Mouse (Mus musculus) neural tube, embryonic 15.5 days (tissue): Measurements from ENCODE around the gene Tgtp2. TPM values are rescaled to one million over a fixed set of nuclear protein-coding genes. Genes with fewer than 3 reads are reported as not detected.
"Not testable (repeated sequence)": the region's sequence is repeated elsewhere in the genome, so short reads cannot be mapped to it uniquely, and the experiment has no call there.

Experiments used
- ATAC-seq: fragments of 200-750 bp; cut with Nextera tagmentation; 2 replicates; pipeline ENCODE4 v1.8.0; 2017; ENCODE audit warnings: mild to moderate bottlenecking, moderate TSS enrichment, moderate library complexity; ENCODE audit not compliant: low FRiP score
- H3K27ac ChIP-seq: fragments of 300-500 bp; sonication (generic); replicated peaks from 2 replicates; pipeline ENCODE4 v1.5.1; 2015; ENCODE audit warnings: mild to moderate bottlenecking, inconsistent platforms
- H3K27me3 ChIP-seq: fragments of 300-500 bp; sonication (generic); replicated peaks from 2 replicates; pipeline ENCODE4 v1.6.1; 2015; ENCODE audit warnings: inconsistent platforms
- H3K36me3 ChIP-seq: fragments of 300-500 bp; sonication (generic); 2 replicates; pipeline ENCODE4 v1.6.1; 2015; ENCODE audit warnings: inconsistent platforms
- H3K4me1 ChIP-seq: fragments of 300-500 bp; sonication (generic); 2 replicates; pipeline ENCODE4 v1.6.1; 2015; ENCODE audit warnings: inconsistent platforms
- H3K4me2 ChIP-seq: fragments of 300-500 bp; sonication (generic); 2 replicates; pipeline ENCODE4 v1.6.1; 2015; ENCODE audit warnings: inconsistent platforms, mild to moderate bottlenecking, moderate library complexity
- H3K4me3 ChIP-seq: fragments of 300-500 bp; sonication (generic); replicated peaks from 2 replicates; pipeline ENCODE4 v1.5.1; 2015; ENCODE audit warnings: mild to moderate bottlenecking, inconsistent platforms
- H3K9ac ChIP-seq: fragments of 300-500 bp; sonication (generic); replicated peaks from 2 replicates; pipeline ENCODE4 v1.6.1; 2015; ENCODE audit warnings: mild to moderate bottlenecking, inconsistent platforms
- H3K9me3 ChIP-seq: fragments of 300-500 bp; sonication (generic); replicated peaks from 2 replicates; pipeline ENCODE4 v1.6.1; 2016; ENCODE audit warnings: inconsistent platforms
- WGBS: fragments of 180-500 bp; shearing (Covaris S2); methylation state at CpG from one replicate; pipeline ENCODE4 v1.1.7; 2015; ENCODE audit warnings: mixed read lengths; 5-methylcytosine and 5-hydroxymethylcytosine counted together
- polyA plus RNA-seq: library from polyadenylated mRNA; unstranded; fragments of >200 nt; fragmentation: Nextera tagmentation; extraction: Ambion mirVana; gene quantifications from 2 replicates; pipeline ENCODE4 v1.2.1, GENCODE M21; 2015

Gene Tgtp2
- 0.14 and 8.5 TPM in 2 replicates for polyA plus RNA-seq

- not testable (repeated sequence) for H3K36me3 ChIP-seq, ATAC-seq, H3K4me3 ChIP-seq
These were observed at the start of gene Tgtp2 for GRCm38 (mm10) chr11:49063713-49064469. Tgtp2 (minus strand) TSS chr11:49064206.

GRCm38 (mm10) chr11:49112624-49113219 lies 48.7 kb upstream of the Tgtp2 start:
- H3K4me1 ChIP-seq: no peaks in the 10 kb centered on the region
- ATAC-seq: no peak
- H3K4me2 ChIP-seq: no peak overlapping the region
- no peaks in the 10 kb centered on the region for H3K36me3 ChIP-seq
- H3K4me3 ChIP-seq: no peak overlapping the region
- no peaks in the 10 kb centered on the region for H3K9me3 ChIP-seq
- 86% methylated on average over 6 of the region's 6 CpGs for WGBS
- H3K9ac ChIP-seq: no peak overlapping the region
- no peak overlapping the region for H3K27ac ChIP-seq
- H3K27me3 ChIP-seq: no peaks in the 10 kb centered on the region

More at GRCm38 (mm10) chr11:49063713-49064469, at the start of gene Tgtp2:
- H3K4me1 ChIP-seq, H3K9me3 ChIP-seq, H3K27ac ChIP-seq, H3K9ac ChIP-seq, H3K27me3 ChIP-seq, H3K4me2 ChIP-seq: not testable (repeated sequence)
- WGBS: 83% methylated on average over 5 of the region's 5 CpGs

GRCm38 (mm10) chr11:49111000-49111399 lies 47.0 kb upstream of the Tgtp2 start:
- 71% methylated on average over 1 of the region's 1 CpGs for WGBS
- no peak overlapping the region for H3K4me2 ChIP-seq
- H3K27me3 ChIP-seq: no peaks in the 10 kb centered on the region
- H3K9ac ChIP-seq: no peak overlapping the region
- ATAC-seq: no peak
- H3K4me3 ChIP-seq: no peak overlapping the region
- H3K9me3 ChIP-seq: no peaks in the 10 kb centered on the region
- H3K27ac ChIP-seq: no peak overlapping the region
- no peaks in the 10 kb centered on the region for H3K36me3 ChIP-seq
- H3K4me1 ChIP-seq: no peaks in the 10 kb centered on the region

GRCm38 (mm10) chr11:49108833-49109232 lies 44.8 kb upstream of the Tgtp2 start:
- WGBS: 39% methylated on average over 1 of the region's 1 CpGs
- Histone ChIP-seq H3K36me3 (no peaks in the 10 kb centered on the region), H3K4me2 (no peak overlapping the region), H3K4me1 (no peaks in the 10 kb centered on the region), H3K9me3 (no peaks in the 10 kb centered on the region), H3K27me3 (no peaks in the 10 kb centered on the region), H3K27ac (no peak overlapping the region), H3K9ac (no peak overlapping the region), H3K4me3 (no peak overlapping the region)
- ATAC-seq: no peak

- Histone ChIP-seq H3K36me3 (no peaks in the 10 kb centered on the region), H3K27ac (no peak overlapping the region), H3K4me1 (no peaks in the 10 kb centered on the region), H3K4me2 (no peak overlapping the region), H3K9me3 (no peaks in the 10 kb centered on the region), H3K9ac (no peak overlapping the region), H3K4me3 (no peak overlapping the region), H3K27me3 (no peaks in the 10 kb centered on the region)
- ATAC-seq: no peak
- 79% methylated on average over 10 of the region's 10 CpGs for WGBS
These were observed 43.9 kb upstream of the Tgtp2 start for GRCm38 (mm10) chr11:49107650-49108537.

- Histone ChIP-seq H3K4me2 (no peak overlapping the region), H3K4me3 (no peak overlapping the region), H3K27ac (no peak overlapping the region), H3K9me3 (no peaks in the 10 kb centered on the region), H3K27me3 (no peaks in the 10 kb centered on the region), H3K9ac (no peak overlapping the region), H3K4me1 (no peaks in the 10 kb centered on the region), H3K36me3 (no peaks in the 10 kb centered on the region)
- 83% methylated on average over 1 of the region's 1 CpGs for WGBS
- no peak for ATAC-seq
These were observed 41.7 kb upstream of the Tgtp2 start for GRCm38 (mm10) chr11:49105752-49106151.

- no peak overlapping the region for H3K4me2 ChIP-seq
- no peaks in the 10 kb centered on the region for H3K27me3 ChIP-seq
- no peaks in the 10 kb centered on the region for H3K9me3 ChIP-seq
- no peaks in the 10 kb centered on the region for H3K36me3 ChIP-seq
- H3K27ac ChIP-seq: no peak overlapping the region
- no peak overlapping the region for H3K4me3 ChIP-seq
- no peak overlapping the region for H3K9ac ChIP-seq
- no peaks in the 10 kb centered on the region for H3K4me1 ChIP-seq
- ATAC-seq: peak; percentile 80; the same call in 1 of the 2 replicates
- 22% methylated on average over 8 of the region's 8 CpGs for WGBS
These were observed 39.2 kb upstream of the Tgtp2 start for GRCm38 (mm10) chr11:49103047-49103693.

- Histone ChIP-seq H3K4me1 (no peaks in the 10 kb centered on the region), H3K27me3 (no peaks in the 10 kb centered on the region), H3K9me3 (no peaks in the 10 kb centered on the region), H3K27ac (no peak overlapping the region), H3K36me3 (no peaks in the 10 kb centered on the region), H3K4me2 (no peak overlapping the region), H3K4me3 (no peak overlapping the region), H3K9ac (no peak overlapping the region)
- 64% methylated on average over 5 of the region's 5 CpGs for WGBS
- no peak for ATAC-seq
These were observed 37.5 kb upstream of the Tgtp2 start for GRCm38 (mm10) chr11:49101500-49101899.

- no peak for ATAC-seq
- H3K4me3 ChIP-seq: no peak overlapping the region
- H3K9ac ChIP-seq: no peak overlapping the region
- H3K36me3 ChIP-seq: no peaks in the 10 kb centered on the region
- no peaks in the 10 kb centered on the region for H3K27me3 ChIP-seq
- WGBS: 87% methylated on average over 3 of the region's 3 CpGs
- H3K9me3 ChIP-seq: no peaks in the 10 kb centered on the region
- no peak overlapping the region for H3K4me2 ChIP-seq
- no peaks in the 10 kb centered on the region for H3K4me1 ChIP-seq
- H3K27ac ChIP-seq: no peak overlapping the region
These were observed 36.4 kb upstream of the Tgtp2 start for GRCm38 (mm10) chr11:49100409-49100808.

- Histone ChIP-seq H3K27me3 (no peaks in the 10 kb centered on the region), H3K36me3 (no peaks in the 10 kb centered on the region), H3K4me1 (no peaks in the 10 kb centered on the region), H3K27ac (no peak overlapping the region), H3K4me3 (no peak overlapping the region), H3K4me2 (no peak overlapping the region), H3K9ac (no peak overlapping the region), H3K9me3 (no peaks in the 10 kb centered on the region)
- ATAC-seq: no peak
- 86% methylated on average over 4 of the region's 4 CpGs for WGBS
These were observed 31.4 kb upstream of the Tgtp2 start for GRCm38 (mm10) chr11:49095367-49095766.

GRCm38 (mm10) chr11:49093861-49094660 lies 30.1 kb upstream of the Tgtp2 start:
- ATAC-seq: no peak
- WGBS: 86% methylated on average over 6 of the region's 6 CpGs
- Histone ChIP-seq H3K9me3 (no peaks in the 10 kb centered on the region), H3K27me3 (no peaks in the 10 kb centered on the region), H3K4me1 (no peaks in the 10 kb centered on the region), H3K4me3 (no peak overlapping the region), H3K9ac (no peak overlapping the region), H3K27ac (no peak overlapping the region), H3K4me2 (no peak overlapping the region), H3K36me3 (no peaks in the 10 kb centered on the region)
